Mouse (Mus musculus) hematopoietic stem cell, adult 5-6 weeks (primary cell): Measurements from ENCODE around the gene Ube2h. TPM values are rescaled to one million over a fixed set of nuclear protein-coding genes. Genes with fewer than 3 reads are reported as not detected.
A peak's percentile ranks its signal among the peaks of the same experiment; 100 is the strongest.
"Not testable (repeated sequence)": the region's sequence is repeated elsewhere in the genome, so short reads cannot be mapped to it uniquely, and the experiment has no call there.

Experiments used
- ATAC-seq, 2 experiments: fragments of 125-278 bp in 1 of 2; replicated peaks in 1 of 2; 2 replicates each; pipeline ENCODE4 v1.8.0; 2016 to 2017; ENCODE audit warnings: inconsistent platforms in 2 of 2, mild to moderate bottlenecking in 2 of 2, moderate number of reproducible peaks in 2 of 2, low read depth in 1 of 2, moderate TSS enrichment in 1 of 2; ENCODE audit not compliant: low FRiP score in 2 of 2, poor library complexity in 2 of 2, severe bottlenecking in 2 of 2, insufficient read depth in 1 of 2, low TSS enrichment in 1 of 2
- total RNA-seq: library from RNA; stranded (forward); fragments of 172-1452, 232-1000 nt; gene quantifications from 2 replicates; pipeline ENCODE4 v1.2.3, GENCODE M21; 2017

The Ube2h gene
- total RNA-seq, 1 experiment from 2014 or later: 25.7 TPM

GRCm38 (mm10) chr6:30228353-30228752 lies 76.0 kb downstream of the Ube2h start:
- no peak for ATAC-seq

DNA sequence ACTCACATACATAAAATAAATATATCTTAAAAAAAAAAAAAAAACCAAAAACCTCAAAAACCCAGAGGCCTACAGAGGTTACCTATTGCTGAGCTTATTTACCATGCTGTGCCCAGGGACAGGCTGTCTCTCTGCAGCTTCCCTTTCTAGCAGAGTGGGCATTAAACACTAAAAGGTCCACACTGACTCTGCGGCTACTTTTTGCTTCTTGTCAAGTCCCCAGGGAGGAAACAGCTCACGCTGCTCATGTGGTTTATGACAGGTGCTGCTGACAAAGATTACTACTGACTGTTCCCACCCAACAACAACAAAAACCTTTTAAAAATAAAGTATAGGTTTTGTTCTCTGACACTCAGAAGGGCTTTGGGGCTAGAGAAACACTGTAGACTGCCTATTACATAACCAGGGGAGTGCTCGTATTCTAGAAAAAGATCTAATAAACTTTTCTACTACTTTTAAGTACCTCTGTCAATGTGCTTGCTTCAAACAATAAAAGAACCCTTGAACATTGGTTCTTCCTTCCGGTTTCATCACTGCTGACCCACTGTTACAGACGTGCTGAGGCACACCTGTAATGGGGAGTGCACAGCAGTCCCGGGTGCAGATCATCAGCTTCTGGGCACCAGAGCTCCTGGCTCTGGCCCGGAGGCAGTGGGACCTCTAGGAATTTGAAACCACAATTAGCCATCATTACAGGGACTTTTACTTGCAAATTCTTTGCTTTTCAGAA lies 77.2 kb downstream of the Ube2h start:
- peak in 1 of 2 experiments; percentile 37; a peak in 1 of 4 replicates for ATAC-seq

DNA sequence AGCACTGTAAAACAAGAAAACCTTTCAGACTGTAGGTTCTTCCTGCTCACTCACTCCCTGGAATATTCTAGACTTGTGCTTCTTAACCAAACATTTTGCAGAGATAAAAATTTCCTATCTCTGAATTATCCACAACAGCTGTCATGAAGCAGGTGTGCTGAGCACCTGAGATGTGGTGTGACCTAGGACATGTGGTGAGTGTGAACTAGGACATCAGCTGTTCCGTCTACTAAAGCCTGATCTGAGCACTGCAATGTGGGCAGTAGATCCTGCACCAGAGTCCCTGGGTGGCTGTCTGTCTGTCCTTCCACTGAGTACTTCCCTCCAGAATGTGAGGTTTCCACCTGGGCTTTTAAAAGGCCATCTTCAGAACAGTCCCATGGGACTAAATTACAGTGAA lies 79.6 kb downstream of the Ube2h start:
- ATAC-seq: no peak

GRCm38 (mm10) chr6:30222321-30222720 lies 82.0 kb downstream of the Ube2h start:
- ATAC-seq: no peak

DNA sequence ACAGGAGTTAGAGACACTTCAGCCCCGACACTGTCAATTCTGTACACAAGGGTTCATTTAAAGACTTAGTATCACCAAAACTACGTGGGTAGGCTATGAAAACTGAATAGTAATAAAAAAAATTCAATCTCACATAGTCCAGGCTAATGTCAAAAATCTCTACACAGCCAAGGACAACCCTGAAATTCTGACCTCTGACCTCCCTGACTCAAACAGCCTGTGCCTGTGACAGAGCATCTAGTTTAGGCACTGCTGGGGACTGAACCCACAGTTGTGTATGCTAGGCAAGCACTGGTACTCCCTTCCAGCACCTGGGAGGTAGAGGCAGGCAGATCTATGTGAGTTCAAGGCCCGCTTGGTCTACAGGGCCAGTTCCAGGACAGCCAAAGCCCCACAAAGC lies 86.8 kb downstream of the Ube2h start:
- ATAC-seq: no peak

DNA sequence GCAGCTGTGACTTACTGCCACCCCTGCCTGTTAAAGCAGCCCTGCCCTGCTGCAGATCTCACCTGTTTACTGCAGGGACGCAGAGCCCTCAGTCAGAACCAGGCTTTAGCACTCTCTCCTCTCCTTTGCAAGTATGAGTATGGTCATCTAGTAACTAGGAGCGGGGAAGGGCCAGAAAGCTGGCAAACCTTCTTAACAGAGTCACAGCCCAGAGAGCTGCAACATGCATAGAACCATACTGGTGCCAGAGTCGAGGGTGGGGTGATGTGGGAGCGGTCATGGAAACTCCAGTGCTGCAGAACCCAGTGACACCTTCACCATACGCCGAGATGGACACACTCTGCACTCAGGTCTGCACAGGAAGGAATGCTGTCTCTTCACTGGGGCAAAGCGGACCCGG lies 91.9 kb downstream of the Ube2h start:
- ATAC-seq: no peak

DNA sequence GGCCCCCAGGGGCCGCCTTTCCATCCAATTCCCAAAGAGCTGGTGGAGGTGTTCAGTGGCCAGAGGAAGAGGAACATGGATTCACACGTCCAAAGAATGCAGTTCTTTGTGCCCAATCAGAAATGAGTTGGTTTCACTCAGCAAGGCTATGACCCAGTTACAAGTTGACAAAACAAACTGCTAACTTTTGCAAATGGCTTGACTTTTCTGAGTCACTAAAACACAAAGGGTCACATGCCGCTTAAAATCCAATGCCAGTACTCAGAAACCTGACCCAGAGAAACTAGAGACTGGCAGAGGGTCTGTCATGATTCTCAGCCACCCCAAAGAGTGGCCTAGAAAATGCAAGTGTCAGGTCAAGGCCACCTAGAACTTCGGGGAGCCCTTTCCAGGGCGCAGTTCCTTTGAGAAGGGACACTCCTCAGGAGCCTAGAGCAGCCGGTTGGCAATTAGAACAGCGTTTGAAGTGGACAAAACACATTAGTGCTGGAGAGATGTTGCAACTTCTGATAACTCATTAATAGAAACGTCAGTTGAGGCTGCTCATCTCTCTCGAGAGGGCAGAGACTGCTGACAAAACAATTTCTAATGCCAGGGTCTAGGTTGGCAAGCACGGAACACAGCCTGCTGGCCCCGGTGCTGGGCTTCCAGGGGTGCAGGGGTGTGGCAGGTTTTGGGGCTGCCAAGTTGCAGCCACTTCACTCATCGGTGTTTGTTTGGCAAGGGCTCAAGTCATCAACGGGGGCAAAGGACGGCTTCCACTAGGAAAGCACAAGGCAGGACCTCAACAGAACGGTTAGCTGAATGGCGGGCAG lies 92.5 kb downstream of the Ube2h start:
- ATAC-seq: no peak

DNA sequence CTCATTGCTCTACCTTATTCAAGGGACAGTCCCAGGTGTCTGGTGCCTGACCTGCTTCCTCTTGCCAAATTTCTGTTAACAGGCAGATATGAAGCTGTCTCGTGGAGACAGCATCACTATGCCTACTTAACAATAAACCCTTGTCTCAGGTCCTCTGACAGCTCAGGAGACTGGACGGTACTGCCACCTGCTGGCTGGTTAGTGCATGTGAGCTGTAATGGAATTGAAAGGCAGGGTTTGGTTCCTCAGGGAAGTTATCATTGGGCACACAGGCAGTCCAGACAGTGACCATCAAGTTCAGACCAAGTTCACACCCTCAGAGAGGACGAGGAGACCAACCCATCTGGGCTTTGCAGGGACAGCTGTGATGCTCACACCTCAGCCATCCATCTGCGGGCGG lies 93.6 kb downstream of the Ube2h start:
- ATAC-seq: peak; percentile 78 to 82

DNA sequence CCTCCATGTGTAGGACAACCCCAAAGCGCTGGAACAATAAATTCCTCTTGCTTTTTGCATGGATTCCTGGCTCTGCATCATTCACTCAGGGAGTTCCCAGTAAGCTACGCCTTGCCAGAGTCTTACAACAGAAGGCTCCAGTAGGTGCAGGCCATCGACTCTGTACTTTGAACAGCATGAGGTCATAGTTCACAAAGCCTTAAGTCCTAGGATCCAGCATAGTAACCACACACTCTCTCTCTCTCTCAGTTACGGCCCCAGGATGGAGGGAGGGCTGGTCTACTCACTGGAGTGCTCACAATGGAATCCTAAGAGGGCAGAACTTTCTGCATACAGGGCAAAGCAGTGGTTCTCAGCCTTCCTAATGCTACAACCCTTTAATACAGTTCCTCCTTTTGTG lies 95.5 kb downstream of the Ube2h start:
- ATAC-seq: no peak

GRCm38 (mm10) chr6:30205587-30206202 lies 98.6 kb downstream of the Ube2h start:
- ATAC-seq: peak; percentile 76 to 88; a peak in 3 of 4 replicates

DNA sequence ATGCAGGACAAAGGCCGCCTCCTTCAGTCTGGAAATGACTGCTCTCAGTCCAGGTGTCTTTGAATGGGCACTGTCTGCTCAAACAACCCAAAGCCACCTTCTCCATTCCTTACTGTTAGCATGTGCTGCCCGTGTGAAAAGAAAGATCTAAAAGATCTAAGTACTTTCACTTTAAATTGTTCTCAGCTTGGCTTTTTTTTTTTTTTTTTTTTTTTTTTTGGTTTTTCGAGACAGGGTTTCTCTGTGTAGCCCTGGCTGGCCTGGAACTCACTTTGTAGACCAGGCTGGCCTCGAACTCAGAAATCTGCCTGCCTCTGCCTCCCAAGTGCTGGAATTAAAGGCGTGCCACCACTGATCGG lies 99.2 kb downstream of the Ube2h start:
- ATAC-seq: not testable (repeated sequence)

DNA sequence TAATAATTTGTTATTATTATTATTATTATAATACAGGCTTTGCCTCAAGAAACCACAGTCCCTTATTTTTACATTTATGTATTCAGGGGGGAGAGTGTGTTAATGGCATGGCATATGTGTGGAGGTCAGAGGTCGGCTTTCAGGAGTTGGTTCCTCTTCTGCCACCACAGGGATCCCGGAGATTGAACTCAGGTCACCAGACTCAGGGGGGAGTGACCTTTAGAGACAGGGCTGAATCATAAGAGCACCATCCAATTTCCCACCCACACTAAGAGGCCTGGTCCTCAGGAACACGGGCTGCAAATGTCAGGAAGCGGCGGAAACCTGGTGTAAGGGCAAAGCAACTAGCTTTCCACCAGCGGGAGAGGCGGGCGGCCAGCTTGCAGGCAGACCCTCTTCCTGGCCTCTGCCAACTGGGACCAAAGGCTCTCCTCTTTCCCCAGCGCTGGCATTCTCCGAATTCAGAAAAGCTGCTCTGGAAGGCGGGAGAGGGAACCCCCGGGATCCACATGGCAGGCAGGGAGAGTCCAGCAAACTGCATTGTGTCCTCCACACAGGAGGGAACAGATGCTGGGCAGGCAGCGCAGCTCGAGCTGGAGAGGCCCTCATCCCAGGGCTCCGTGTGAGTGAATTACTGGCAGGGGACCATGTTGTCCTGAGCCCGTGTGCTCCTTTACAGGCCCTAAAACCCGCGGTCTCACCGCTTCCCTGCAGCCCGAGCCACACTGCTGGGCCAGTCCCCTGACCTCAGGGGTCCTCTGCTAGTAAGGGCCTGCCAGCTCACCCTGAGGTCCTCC lies 99.8 kb downstream of the Ube2h start:
- no peak; a peak in 1 of 4 replicates for ATAC-seq

- ATAC-seq: no peak
Measured at GRCm38 (mm10) chr6:30196143-30196542, 108.2 kb downstream of the Ube2h start.

DNA sequence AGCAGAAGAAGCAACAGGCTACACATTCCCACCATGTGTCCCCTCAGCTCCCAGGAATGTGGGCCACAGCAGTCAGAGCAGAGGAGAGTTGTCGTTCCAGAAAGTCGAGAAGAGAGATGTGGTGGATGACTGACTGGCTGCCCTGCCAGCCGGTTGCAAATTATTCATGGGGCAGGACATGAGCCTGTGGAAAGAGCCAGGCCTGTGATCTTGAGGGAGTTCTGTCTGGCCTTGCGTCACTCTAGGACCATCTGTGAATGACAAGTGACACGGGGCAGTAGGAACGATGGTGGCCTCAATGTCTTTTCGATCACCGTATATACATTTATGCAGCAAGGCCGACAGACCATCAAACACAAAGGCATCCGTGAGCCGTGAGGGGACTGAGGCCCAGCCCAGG lies 108.7 kb downstream of the Ube2h start:
- ATAC-seq: no peak

GRCm38 (mm10) chr6:30183624-30184023 lies 120.7 kb downstream of the Ube2h start:
- no peak for ATAC-seq

- no peak for ATAC-seq
Measured at GRCm38 (mm10) chr6:30182038-30182437, 122.3 kb downstream of the Ube2h start.

DNA sequence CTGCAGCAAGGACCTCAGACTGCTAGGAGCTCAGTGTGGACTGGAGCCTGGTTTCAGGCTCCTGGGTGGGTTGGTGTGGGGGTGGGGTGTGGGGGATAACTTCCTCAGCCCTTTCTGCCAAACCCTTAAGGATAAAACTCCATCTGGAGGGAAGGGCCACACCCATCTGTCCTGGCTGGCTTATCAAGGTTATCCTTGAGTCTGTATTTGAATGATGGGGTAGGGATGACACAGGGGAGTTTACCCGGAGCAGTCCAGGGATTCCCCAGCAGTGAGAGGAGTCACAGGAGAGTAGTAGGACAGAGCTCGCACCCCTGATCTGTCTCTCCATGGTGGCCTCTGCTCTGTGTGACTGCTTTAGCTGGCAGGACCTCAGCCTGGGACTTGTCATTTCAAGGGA lies 124.0 kb downstream of the Ube2h start:
- ATAC-seq: no peak

DNA sequence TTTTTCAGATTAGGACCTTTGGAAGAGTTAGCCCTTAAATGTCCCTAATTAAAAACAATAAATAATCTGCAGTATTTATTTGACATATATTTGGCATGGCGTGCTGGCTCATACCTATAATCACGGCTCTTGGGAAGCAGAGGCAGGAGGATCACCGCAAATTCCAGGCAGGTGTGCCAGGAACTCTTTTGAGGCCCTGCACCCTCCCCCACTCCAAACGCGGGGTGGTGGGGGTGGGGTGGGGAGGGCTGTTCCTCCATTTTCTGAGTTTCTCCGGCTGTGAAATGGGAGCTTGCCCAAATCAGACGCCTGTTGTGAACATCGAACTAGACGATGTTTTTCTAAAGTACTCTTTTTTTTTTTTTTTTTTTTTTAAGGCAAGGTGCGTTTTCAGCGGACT lies 125.3 kb downstream of the Ube2h start:
- no peak for ATAC-seq
